9 mouse cellular contexts compared by ENCODE assay signal in genomic region chr2:102002408-102002973, GRCm38 (mm10).
DNase-seq lines count a peak whose midpoint lies in the region; ATAC-seq and TF ChIP-seq lines count a peak whose summit lies in the region.
"Had no signal": no experiment of that assay in that cellular context is flagged by ENCODE, and none has a peak within 500 bp of the region (broad histone marks: within the 10 kb centered on the region; RNA-seq: fewer than 3 reads in every experiment).

No protein-coding gene starts in this region.

- TF ChIP-seq CTCF in heart, adult 2 months (IDR thresholded peaks at IDR 0.05): no peak

- peak overlapping the region; percentile 57 for H3K4me2 ChIP-seq in heart, embryonic 14.5 days (ENCODE audit: low read length)
- peak overlapping the region; percentile 41 for H3K4me2 ChIP-seq in midbrain, embryonic 12.5 days (replicated peaks)

- H3K79me2 ChIP-seq in heart, adult 2 months (replicated peaks; ENCODE audit: control insufficient read depth, insufficient read depth, low read length): no peaks in the 10 kb centered on the region

- peak overlapping the region; percentile 2; the same call in 1 of the 2 replicates for H3K9ac ChIP-seq in heart, embryonic 14.5 days (ENCODE audit: low read length)
- H3K9ac ChIP-seq in heart, adult 2 months (ENCODE audit: low read depth, low read length): no peak overlapping the region
- H3K9ac ChIP-seq in midbrain, embryonic 12.5 days (replicated peaks): no peak overlapping the region; the same call in 1 of the 2 replicates

- peaks cover 53 to 76% of the 10 kb centered on the region in 2 experiments for H3K4me1 ChIP-seq in heart, embryonic 14.5 days (ENCODE audit: control insufficient read depth in 2 of 2, insufficient read depth in 2 of 2, low read length in 2 of 2)
- H3K4me1 ChIP-seq in heart, adult 2 months (ENCODE audit: control insufficient read depth, insufficient read depth, low read length): peaks cover 17% of the 10 kb centered on the region
- H3K4me1 ChIP-seq in hindbrain, embryonic 10.5 days (replicated peaks): peaks cover 74% of the 10 kb centered on the region
- H3K4me1 ChIP-seq in midbrain, embryonic 12.5 days: peaks cover 85% of the 10 kb centered on the region

- DNase-seq in heart, adult 2 months: no peak
- DNase-seq in hindbrain, embryonic 10.5 days (ENCODE audit: low spot score): no peak
- no peak for DNase-seq in gastrocnemius, postnatal 14 days
- no peak for DNase-seq in ovary, postnatal 14 days (ENCODE audit: low spot score)
- DNase-seq in thymus, postnatal 25 days: no peak
- DNase-seq: adrenal gland, adult 2 months had no signal

- H3K4me3 ChIP-seq in heart, embryonic 14.5 days (ENCODE audit: control insufficient read depth in 1 of 2, insufficient read depth in 1 of 2, low read depth in 1 of 2, low read length in 2 of 2): peak overlapping the region in 1 of 2 experiments; percentile 18; a peak in 2 of 4 replicates
- H3K4me3 ChIP-seq in heart, adult 2 months: no peak overlapping the region
- H3K4me3 ChIP-seq in hindbrain, embryonic 10.5 days: peak overlapping the region; percentile 14; the same call in 1 of the 2 replicates
- H3K4me3 ChIP-seq in midbrain, embryonic 12.5 days: no peak overlapping the region

- no peak for TF ChIP-seq POLR2A in heart, adult 2 months (IDR thresholded peaks at IDR 0.05; ENCODE audit: insufficient read depth, low read depth, low read length)

- no peaks in the 10 kb centered on the region for H3K27me3 ChIP-seq in heart, embryonic 14.5 days (ENCODE audit: control insufficient read depth, insufficient read depth, low read length)
- no peaks in the 10 kb centered on the region for H3K27me3 ChIP-seq in heart, adult 2 months (ENCODE audit: control insufficient read depth, insufficient read depth, low read length)
- H3K27me3 ChIP-seq in hindbrain, embryonic 10.5 days (ENCODE audit: insufficient read depth, poor library complexity, severe bottlenecking): no peaks in the 10 kb centered on the region
- H3K27me3 ChIP-seq in midbrain, embryonic 12.5 days: no peaks in the 10 kb centered on the region

- no peak for TF ChIP-seq EP300 in heart, adult 2 months (IDR thresholded peaks at IDR 0.05; ENCODE audit: insufficient read depth, low read depth, low read length)

- WGBS in heart, embryonic 14.5 days: 16% methylated on average over 12 of the region's 12 CpGs
- WGBS in heart, adult 2 months: 31% methylated on average over 12 of the region's 12 CpGs
- WGBS in hindbrain, embryonic 10.5 days: 64% methylated on average over 12 of the region's 12 CpGs
- WGBS in midbrain, embryonic 12.5 days: 46% methylated on average over 12 of the region's 12 CpGs

- peak; percentile 49 for ATAC-seq in heart, embryonic 14.5 days (ENCODE audit: insufficient number of reproducible peaks, insufficient read depth, low FRiP score, low read depth)
- ATAC-seq in common myeloid progenitor, adult 5-6 weeks (replicated peaks; ENCODE audit: low read depth, poor library complexity, severe bottlenecking): peak; percentile 65
- ATAC-seq in midbrain, embryonic 12.5 days (ENCODE audit: low FRiP score, low read depth): peak; percentile 20; the same call in 1 of the 2 replicates

- peak overlapping the region; percentile 78 to 87 for H3K27ac ChIP-seq in heart, embryonic 14.5 days (replicated peaks in 1 of 2; ENCODE audit: control insufficient read depth in 1 of 2, insufficient read depth in 1 of 2, low read depth in 2 of 2, low read length in 2 of 2)
- no peak overlapping the region for H3K27ac ChIP-seq in heart, adult 2 months
- peak overlapping the region; percentile 90 for H3K27ac ChIP-seq in hindbrain, embryonic 10.5 days
- peak overlapping the region; percentile 97 for H3K27ac ChIP-seq in midbrain, embryonic 12.5 days (replicated peaks)

- H3K9me3 ChIP-seq in heart, embryonic 14.5 days (ENCODE audit: control insufficient read depth, low read length): no peaks in the 10 kb centered on the region
- H3K9me3 ChIP-seq in hindbrain, embryonic 10.5 days: no peaks in the 10 kb centered on the region
- no peaks in the 10 kb centered on the region for H3K9me3 ChIP-seq in midbrain, embryonic 12.5 days

- no peaks in the 10 kb centered on the region for H3K36me3 ChIP-seq in heart, embryonic 14.5 days (ENCODE audit: control insufficient read depth, insufficient read depth, low read length)
- no peaks in the 10 kb centered on the region for H3K36me3 ChIP-seq in heart, adult 2 months (ENCODE audit: control insufficient read depth, insufficient read depth, low read length)
- H3K36me3 ChIP-seq in hindbrain, embryonic 10.5 days: no peaks in the 10 kb centered on the region
- no peaks in the 10 kb centered on the region for H3K36me3 ChIP-seq in midbrain, embryonic 12.5 days

- intact Hi-C loops in heart, adult 2 months (cut with DNase I): no loop called here
- intact Hi-C loops in gastrocnemius, postnatal 14 days (cut with DNase I; ENCODE audit: low total_unique reads): no loop called here
